Mouse (Mus musculus) MEL (cell line): ENCODE measurements at regions not wholly inside any gene's neighbourhood (a gene's known extent, or its start where the extent isn't known, plus 50 kb on each side); places are given as distances from the start of the nearest gene placed in this dataset.

Source experiments
- DNase-seq: peaks from one replicate; pipeline ENCODE4 v3.0.0; 2011; ENCODE audit warnings: low read depth, low spot score
- H3K27ac ChIP-seq: 2 replicates; pipeline ENCODE4 v1.5.1; 2012; ENCODE audit warnings: low read depth, mild to moderate bottlenecking, control low read depth, low read length, moderate library complexity; ENCODE audit not compliant: control insufficient read depth
- H3K27me3 ChIP-seq, 2 experiments: fragments of 150-350 bp in 1 of 2; sonication (generic) in 1 of 2; 2 replicates each; pipeline ENCODE4 v1.6.1; 2012; ENCODE audit warnings: low read length in 2 of 2, mild to moderate bottlenecking in 2 of 2, improper control_type of control experiment in 1 of 2, moderate library complexity in 1 of 2; ENCODE audit not compliant: insufficient read depth in 2 of 2, control insufficient read depth in 1 of 2
- H3K36me3 ChIP-seq, 2 experiments: 2 replicates each; pipeline ENCODE4 v1.6.1; 2012 to 2014; ENCODE audit warnings: low read length in 2 of 2, improper control_type of control experiment in 1 of 2, inconsistent platforms in 1 of 2, mild to moderate bottlenecking in 1 of 2; ENCODE audit not compliant: insufficient read depth in 2 of 2, control insufficient read depth in 1 of 2
- H3K4me1 ChIP-seq, 2 experiments: fragments of 150-350 bp in 1 of 2; sonication (generic) in 1 of 2; 2 replicates each; pipeline ENCODE4 v1.6.1; 2012; ENCODE audit warnings: low read length in 2 of 2, improper control_type of control experiment in 1 of 2, mild to moderate bottlenecking in 1 of 2; ENCODE audit not compliant: insufficient read depth in 2 of 2, control insufficient read depth in 1 of 2
- H3K4me3 ChIP-seq, 2 experiments: fragments of 150-350 bp in 1 of 2; sonication (generic) in 1 of 2; 2 replicates each; pipeline ENCODE4 v1.5.1; 2012; ENCODE audit warnings: low read depth in 2 of 2, low read length in 2 of 2, mild to moderate bottlenecking in 2 of 2, moderate library complexity in 2 of 2, control low read depth in 1 of 2, improper control_type of control experiment in 1 of 2; ENCODE audit not compliant: control insufficient read depth in 1 of 2, insufficient read depth in 1 of 2
- H3K79me2 ChIP-seq: 2 replicates; pipeline ENCODE4 v1.6.1; 2012; ENCODE audit warnings: mild to moderate bottlenecking, low read length, moderate library complexity; ENCODE audit not compliant: control insufficient read depth, poor library complexity, insufficient read depth
- H3K9ac ChIP-seq: 2 replicates; pipeline ENCODE4 v1.6.1; 2012; ENCODE audit warnings: low read depth, mild to moderate bottlenecking, control low read depth, low read length, moderate library complexity; ENCODE audit not compliant: control insufficient read depth, poor library complexity, severe bottlenecking
- H3K9me3 ChIP-seq: fragments of 150-350 bp; sonication (generic); replicated peaks from 2 replicates; pipeline ENCODE4 v1.6.1; 2012; ENCODE audit warnings: mild to moderate bottlenecking, low read length, improper control_type of control experiment, moderate library complexity; ENCODE audit not compliant: insufficient read depth
- BHLHE40 ChIP-seq: IDR thresholded peaks from 2 replicates; pipeline ENCODE4 v1.6.1; 2012; ENCODE audit warnings: low read depth, mild to moderate bottlenecking, inconsistent platforms, low read length, improper control_type of control experiment, borderline replicate concordance
- CHD1 ChIP-seq: IDR thresholded peaks from 2 replicates; pipeline ENCODE4 v1.6.1; 2012; ENCODE audit warnings: low read depth, mild to moderate bottlenecking, inconsistent platforms, low read length, improper control_type of control experiment
- CHD2 ChIP-seq: IDR thresholded peaks from 2 replicates; pipeline ENCODE4 v1.6.1; 2011; ENCODE audit warnings: low read length, improper control_type of control experiment
- E2F4 ChIP-seq: IDR thresholded peaks from 2 replicates; pipeline ENCODE4 v1.6.1; 2011; ENCODE audit warnings: low read depth, low read length, improper control_type of control experiment, borderline replicate concordance
- ELF1 ChIP-seq: IDR thresholded peaks from 2 replicates; pipeline ENCODE4 v1.6.1; 2014; ENCODE audit warnings: low read depth, mild to moderate bottlenecking, inconsistent platforms, low read length, improper control_type of control experiment, moderate library complexity
- ETS1 ChIP-seq: IDR thresholded peaks from 2 replicates; pipeline ENCODE4 v1.6.1; 2012; ENCODE audit warnings: low read depth, mild to moderate bottlenecking, inconsistent platforms, low read length, improper control_type of control experiment, moderate library complexity
- GATA1 ChIP-seq: IDR thresholded peaks from 2 replicates; pipeline ENCODE4 v1.6.1; 2011; ENCODE audit warnings: low read depth, low read length, improper control_type of control experiment
- HCFC1 ChIP-seq: IDR thresholded peaks from 2 replicates; pipeline ENCODE4 v1.6.1; 2012; ENCODE audit warnings: low read depth, mild to moderate bottlenecking, inconsistent platforms, low read length, improper control_type of control experiment, moderate library complexity
- KAT2A ChIP-seq: conservative IDR thresholded peaks from 2 replicates; pipeline ENCODE4 v1.6.1; 2012; ENCODE audit warnings: low read depth, low read length, improper control_type of control experiment, inconsistent platforms
- MAX ChIP-seq: IDR thresholded peaks from 2 replicates; pipeline ENCODE4 v1.6.1; 2011; ENCODE audit warnings: low read length, improper control_type of control experiment
- MEF2A ChIP-seq: IDR thresholded peaks from 2 replicates; pipeline ENCODE4 v1.6.1; 2014; ENCODE audit warnings: low read depth, mild to moderate bottlenecking, inconsistent platforms, low read length, improper control_type of control experiment; ENCODE audit not compliant: poor library complexity, insufficient replicate concordance, severe bottlenecking; ENCODE audit errors: extremely low read depth
- MYC ChIP-seq: IDR thresholded peaks from 2 replicates; pipeline ENCODE4 v1.6.1; 2011; ENCODE audit warnings: low read depth, mild to moderate bottlenecking, low read length, improper control_type of control experiment, moderate library complexity
- POLR2A ChIP-seq, 2 experiments: IDR thresholded peaks; 2 replicates each; pipeline ENCODE4 v1.6.1; 2011 to 2012; ENCODE audit warnings: low read length in 2 of 2, mild to moderate bottlenecking in 2 of 2, control low read depth in 1 of 2, improper control_type of control experiment in 1 of 2, low read depth in 1 of 2, moderate library complexity in 1 of 2; ENCODE audit not compliant: control insufficient read depth in 1 of 2, insufficient read depth in 1 of 2, poor library complexity in 1 of 2
- POLR2AphosphoS2 ChIP-seq: IDR thresholded peaks from 2 replicates; pipeline ENCODE4 v1.6.1; 2011; ENCODE audit warnings: low read length, improper control_type of control experiment
- RAD21 ChIP-seq: IDR thresholded peaks from 2 replicates; pipeline ENCODE4 v1.6.1; 2011; ENCODE audit warnings: mild to moderate bottlenecking, low read depth, low read length, improper control_type of control experiment
- RCOR1 ChIP-seq: IDR thresholded peaks from 2 replicates; pipeline ENCODE4 v1.6.1; 2012; ENCODE audit warnings: low read depth, mild to moderate bottlenecking, inconsistent platforms, low read length, improper control_type of control experiment
- TAL1 ChIP-seq: IDR thresholded peaks from 2 replicates; pipeline ENCODE4 v1.6.1; 2012; ENCODE audit warnings: mild to moderate bottlenecking, inconsistent platforms, low read length, moderate library complexity, mixed read lengths
- TBP ChIP-seq: IDR thresholded peaks from 2 replicates; pipeline ENCODE4 v1.8.0; 2011; ENCODE audit warnings: low read depth, low read length, improper control_type of control experiment
- TCF12 ChIP-seq: IDR thresholded peaks from 2 replicates; pipeline ENCODE4 v1.6.1; 2014; ENCODE audit warnings: low read depth, mild to moderate bottlenecking, inconsistent platforms, low read length, improper control_type of control experiment, moderate library complexity
- USF1 ChIP-seq: IDR thresholded peaks from 2 replicates; pipeline ENCODE4 v1.6.1; 2014; ENCODE audit warnings: low read depth, mild to moderate bottlenecking, inconsistent platforms, low read length, improper control_type of control experiment, moderate library complexity
- ZNF384 ChIP-seq: IDR thresholded peaks from 2 replicates; pipeline ENCODE4 v1.6.1; 2012; ENCODE audit warnings: low read depth, mild to moderate bottlenecking, inconsistent platforms, low read length, improper control_type of control experiment

DNA sequence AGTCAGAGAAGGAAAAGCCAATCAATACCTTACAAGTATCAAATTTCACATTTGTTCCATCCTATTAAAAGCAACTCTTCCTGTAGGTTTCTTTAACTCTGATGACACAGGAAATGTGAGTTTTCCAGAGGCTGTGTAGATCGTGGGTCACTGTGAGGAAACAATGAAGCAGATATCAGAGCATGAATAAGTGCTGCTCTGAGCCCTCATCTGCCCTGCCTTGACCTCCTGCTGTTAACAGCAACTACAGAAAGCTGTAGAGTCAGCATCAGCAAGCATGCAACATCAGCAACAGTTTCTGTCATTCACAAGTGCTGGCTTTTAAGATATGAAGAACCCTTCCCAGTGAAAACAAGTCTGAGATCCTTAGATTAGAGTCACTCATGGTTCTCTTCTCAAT is 176.2 kb upstream of the A1bg start:
- Histone ChIP-seq H3K79me2 (no peaks in the 10 kb centered on the region), H3K36me3 (no peaks in the 10 kb centered on the region), H3K4me1 (no peaks in the 10 kb centered on the region), H3K27ac (no peak overlapping the region), H3K9me3 (no peaks in the 10 kb centered on the region), H3K9ac (no peak overlapping the region), H3K4me3 (no peak overlapping the region), H3K27me3 (no peaks in the 10 kb centered on the region)
- DNase-seq, result no peak
- TF ChIP-seq BHLHE40, result no peak
- no peak for TF ChIP-seq TAL1
- TF ChIP-seq GATA1, result no peak
- no peak for TF ChIP-seq ELF1
- TF ChIP-seq E2F4, result no peak
- TF ChIP-seq POLR2A (IDR thresholded peaks at IDR 0.05; ENCODE audit: control insufficient read depth in 1 of 2, insufficient read depth in 1 of 2, low read depth in 1 of 2, low read length in 2 of 2, poor library complexity in 1 of 2), result no peak
- no peak for TF ChIP-seq TBP
- TF ChIP-seq, all 39 proteins: peak for 0

- DNase-seq, result no peak
- Histone ChIP-seq H3K4me3 (no peak overlapping the region), H3K27me3 (no peaks in the 10 kb centered on the region), H3K9ac (no peak overlapping the region), H3K9me3 (no peaks in the 10 kb centered on the region), H3K79me2 (no peaks in the 10 kb centered on the region), H3K4me1 (no peaks in the 10 kb centered on the region), H3K36me3 (no peaks in the 10 kb centered on the region), H3K27ac (no peak overlapping the region)
- TF ChIP-seq USF1 (no peak), POLR2AphosphoS2 (no peak), KAT2A (no peak), ETS1 (no peak), MYC (no peak), MEF2A (no peak), HCFC1 (no peak), TCF12 (no peak), ZNF384 (no peak), RAD21 (no peak), E2F4 (no peak), CHD2 (no peak), MAX (no peak), CHD1 (no peak), RCOR1 (no peak)
These were observed 175.7 kb upstream of the A1bg start for GRCm38 (mm10) chr15:61098519-61098918.
